Mouse (Mus musculus): ENCODE data around the gene Strap. TPM values are rescaled to one million over a fixed set of nuclear protein-coding genes. Genes with fewer than 3 reads are reported as not detected.

The Strap gene
- polyA plus RNA-seq, 1 experiment from 2014 or later: 138 TPM

DNA sequence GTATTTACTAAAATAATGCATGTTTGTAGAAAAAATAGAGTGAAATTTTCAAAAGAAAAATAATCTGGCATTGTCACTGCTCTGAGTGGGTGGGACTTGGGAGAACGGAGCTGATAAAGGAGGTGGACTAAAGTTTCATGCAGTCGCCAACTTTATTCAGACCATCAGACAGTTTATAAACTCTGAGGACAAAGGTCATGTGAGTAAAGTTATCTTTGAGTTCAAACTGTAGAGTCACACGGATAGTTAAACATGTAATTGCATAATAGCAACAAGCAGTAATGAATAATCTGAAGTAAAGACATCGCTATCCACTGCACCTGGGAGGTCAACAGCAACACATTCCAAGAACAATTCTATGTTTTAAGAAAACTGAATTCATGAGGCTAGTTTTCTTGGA lies 9.8 kb downstream of the Strap start:
- Histone ChIP-seq H3K9ac (ENCODE audit: low read depth, low read length) (no peak overlapping the region), H3K4me2 (ENCODE audit: low read length) (no peak overlapping the region), H3K9me3 (replicated peaks; ENCODE audit: low read length) (no peaks in the 10 kb centered on the region), H3K36me3 (ENCODE audit: insufficient read depth, low read length) (peaks cover 52% of the 10 kb centered on the region), H3K4me3 (replicated peaks; ENCODE audit: low read depth, low read length) (no peak overlapping the region), H3K4me1 (replicated peaks; ENCODE audit: insufficient read depth, low read length) (no peaks in the 10 kb centered on the region), H3K27me3 (ENCODE audit: insufficient read depth, low read length) (no peaks in the 10 kb centered on the region), H3K27ac (no peak overlapping the region)
- TF ChIP-seq CTCF (IDR thresholded peaks at IDR 0.05; ENCODE audit: low read depth): no peak
- ATAC-seq (replicated peaks; ENCODE audit: low FRiP score, low read depth) (no peak), DNase-seq (ENCODE audit: low spot score) (no peak)
- WGBS: 54% methylated on average over 4 of the region's 4 CpGs

DNA sequence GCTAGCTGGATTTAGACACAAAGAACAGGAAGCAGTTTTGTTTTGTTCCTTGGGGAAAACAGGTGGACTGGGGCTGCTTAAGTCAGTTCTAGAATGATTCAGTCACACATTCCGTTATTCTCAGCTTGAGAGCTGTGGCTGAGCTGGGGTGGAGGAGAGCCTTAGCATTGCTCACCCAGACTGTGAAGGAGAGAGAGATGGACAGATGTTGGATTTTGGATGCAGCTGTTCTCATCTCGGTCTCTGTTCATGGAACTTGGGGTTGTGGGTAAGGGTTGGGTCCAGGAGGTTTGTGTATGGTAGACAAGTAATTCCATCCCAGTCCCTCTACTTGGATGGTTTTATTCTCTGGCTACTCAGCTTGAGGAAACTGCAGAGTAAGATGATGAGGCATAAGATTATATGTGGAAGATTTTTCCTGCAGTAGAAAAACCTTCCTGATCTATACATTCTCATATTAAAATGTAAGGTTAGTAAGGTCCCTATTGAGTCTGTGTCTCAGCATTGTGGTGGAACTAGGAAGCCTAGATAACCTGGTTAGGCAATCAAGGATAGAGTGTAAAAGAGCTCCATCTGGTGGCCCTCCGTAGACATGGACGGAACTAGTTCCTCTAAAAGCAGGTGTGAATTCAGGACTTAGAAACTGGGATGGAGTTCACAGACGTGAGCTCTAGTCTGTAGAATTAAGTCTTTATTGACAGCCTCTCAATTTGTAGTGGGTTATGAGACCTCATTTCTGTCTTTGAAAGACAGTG lies 12.5 kb downstream of the Strap start:
- Histone ChIP-seq H3K36me3 (ENCODE audit: insufficient read depth, low read length) (peaks cover 41% of the 10 kb centered on the region), H3K9ac (ENCODE audit: low read depth, low read length) (no peak overlapping the region), H3K4me1 (replicated peaks; ENCODE audit: insufficient read depth, low read length) (no peaks in the 10 kb centered on the region), H3K4me2 (ENCODE audit: low read length) (no peak overlapping the region), H3K27me3 (ENCODE audit: insufficient read depth, low read length) (no peaks in the 10 kb centered on the region), H3K27ac (no peak overlapping the region), H3K9me3 (replicated peaks; ENCODE audit: low read length) (no peaks in the 10 kb centered on the region), H3K4me3 (replicated peaks; ENCODE audit: low read depth, low read length) (no peak overlapping the region)
- peak; percentile 73 for TF ChIP-seq CTCF (IDR thresholded peaks at IDR 0.05; ENCODE audit: low read depth)
- WGBS: 69% methylated on average over 5 of the region's 5 CpGs
- ATAC-seq (replicated peaks; ENCODE audit: low FRiP score, low read depth) (no peak), DNase-seq (ENCODE audit: low spot score) (peak; percentile 65)

DNA sequence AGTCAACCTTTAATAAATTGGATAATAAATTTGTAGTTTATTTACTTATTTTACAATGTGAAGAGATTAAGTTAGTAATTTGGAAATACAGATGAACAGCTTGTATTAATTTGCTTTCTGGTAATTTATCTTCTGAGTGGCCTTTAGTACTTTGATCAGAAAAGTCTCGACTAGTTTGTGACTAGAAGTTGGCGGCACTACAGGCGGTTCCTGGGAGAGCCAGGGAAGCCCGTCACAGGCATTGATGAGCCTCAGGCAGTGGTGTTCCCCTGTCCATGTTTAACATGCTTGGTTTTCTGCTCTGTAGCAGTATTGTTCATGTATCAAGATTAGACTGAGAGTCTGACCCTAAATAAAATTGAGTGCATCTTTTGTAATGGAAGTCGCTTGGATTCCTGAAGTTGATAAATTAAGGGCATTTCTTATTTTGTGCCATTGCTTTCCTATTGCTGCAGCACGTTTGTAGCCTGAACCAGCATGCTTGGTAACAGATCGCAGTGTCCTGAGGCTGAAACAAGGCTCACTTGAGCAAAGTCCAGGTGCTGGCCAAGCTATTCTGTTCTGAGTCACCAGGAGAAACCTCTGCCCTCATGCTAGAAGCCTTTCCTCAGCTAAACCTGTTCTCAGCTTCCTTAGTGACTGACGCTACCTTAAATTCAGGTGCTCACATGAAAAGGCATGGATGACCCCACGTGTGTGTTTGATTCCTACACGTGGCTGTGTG lies 16.8 kb downstream of the Strap start:
- Histone ChIP-seq H3K9ac (ENCODE audit: low read depth, low read length) (no peak overlapping the region), H3K9me3 (replicated peaks; ENCODE audit: low read length) (no peaks in the 10 kb centered on the region), H3K36me3 (ENCODE audit: insufficient read depth, low read length) (peaks cover 26% of the 10 kb centered on the region), H3K4me1 (replicated peaks; ENCODE audit: insufficient read depth, low read length) (0 out of 2 replicates have a peak, but pooled peaks cover 3% of the 10 kb centered on the region), H3K4me3 (replicated peaks; ENCODE audit: low read depth, low read length) (no peak overlapping the region), H3K27me3 (ENCODE audit: insufficient read depth, low read length) (no peaks in the 10 kb centered on the region), H3K4me2 (ENCODE audit: low read length) (no peak overlapping the region), H3K27ac (peak overlapping the region; percentile 54; the same call in 1 of the 2 replicates)
- peak; percentile 54 for ATAC-seq (replicated peaks; ENCODE audit: low FRiP score, low read depth)
- TF ChIP-seq CTCF (IDR thresholded peaks at IDR 0.05; ENCODE audit: low read depth): no peak
- WGBS: 79% methylated on average over 10 of the region's 10 CpGs
- no peak for DNase-seq (ENCODE audit: low spot score)

DNA sequence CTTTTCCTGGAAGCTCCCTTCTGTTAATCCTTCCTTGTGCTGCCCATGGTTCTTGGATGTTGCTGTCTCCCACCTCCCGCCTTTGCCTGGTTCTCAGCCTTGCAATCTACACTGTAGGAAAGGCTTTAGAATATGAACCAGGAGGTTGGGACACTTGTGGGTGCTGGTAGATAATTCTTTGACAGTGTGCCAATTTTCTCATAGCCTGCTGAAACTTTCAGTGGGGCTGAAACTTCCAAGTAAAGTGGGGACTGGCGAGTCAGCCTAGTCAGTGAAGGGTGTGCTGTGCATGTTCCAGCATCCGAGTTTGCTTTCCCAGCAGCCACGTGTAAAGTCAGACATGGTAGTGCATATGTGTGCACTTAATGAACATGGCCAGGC lies 17.4 kb downstream of the Strap start:
- Histone ChIP-seq H3K9me3 (replicated peaks; ENCODE audit: low read length) (no peaks in the 10 kb centered on the region), H3K4me2 (ENCODE audit: low read length) (no peak overlapping the region), H3K9ac (ENCODE audit: low read depth, low read length) (no peak overlapping the region), H3K27ac (peak overlapping the region; percentile 54; the same call in 1 of the 2 replicates), H3K36me3 (ENCODE audit: insufficient read depth, low read length) (peaks cover 26% of the 10 kb centered on the region), H3K4me3 (replicated peaks; ENCODE audit: low read depth, low read length) (no peak overlapping the region), H3K4me1 (replicated peaks; ENCODE audit: insufficient read depth, low read length) (0 out of 2 replicates have a peak, but pooled peaks cover 3% of the 10 kb centered on the region), H3K27me3 (ENCODE audit: insufficient read depth, low read length) (no peaks in the 10 kb centered on the region)
- DNase-seq (ENCODE audit: low spot score) (no peak), ATAC-seq (replicated peaks; ENCODE audit: low FRiP score, low read depth) (no peak)
- WGBS: 90% methylated on average over 4 of the region's 4 CpGs
- TF ChIP-seq CTCF (IDR thresholded peaks at IDR 0.05; ENCODE audit: low read depth): no peak

- Histone ChIP-seq H3K4me3 (replicated peaks; ENCODE audit: low read depth, low read length) (peak within 1 kb of the TSS; percentile 69), H3K9me3 (replicated peaks; ENCODE audit: low read length) (no peaks in the 10 kb centered on the region), H3K4me1 (replicated peaks; ENCODE audit: insufficient read depth, low read length) (0 out of 2 replicates have a peak, but pooled peaks cover 3% of the 10 kb centered on the region), H3K27me3 (ENCODE audit: insufficient read depth, low read length) (no peaks in the 10 kb centered on the region), H3K4me2 (ENCODE audit: low read length) (peak within 1 kb of the TSS; percentile 78), H3K27ac (peak within 1 kb of the TSS; percentile 81), H3K9ac (ENCODE audit: low read depth, low read length) (peak within 1 kb of the TSS; percentile 76), H3K36me3 (ENCODE audit: insufficient read depth, low read length) (peaks cover 14% of the 10 kb centered on the region)
- WGBS: 10% methylated on average over 26 of the region's 26 CpGs
- TF ChIP-seq CTCF (IDR thresholded peaks at IDR 0.05; ENCODE audit: low read depth): no peak
- DNase-seq (ENCODE audit: low spot score) (peak; percentile 91), ATAC-seq (replicated peaks; ENCODE audit: low FRiP score, low read depth) (peak; percentile 85)
These were observed 19.4 kb downstream of the Strap start, which contains the start of gene Dera for GRCm38 (mm10) chr6:137754056-137754856. Dera (plus strand) TSS chr6:137754546.

GRCm38 (mm10) chr6:137754857-137755232 lies 20.0 kb downstream of the Strap start:
- peaks cover 8% of the 10 kb centered on the region for H3K36me3 ChIP-seq (ENCODE audit: insufficient read depth, low read length)
- ATAC-seq (replicated peaks; ENCODE audit: low FRiP score, low read depth) (no peak), DNase-seq (ENCODE audit: low spot score) (no peak)
- H3K9ac ChIP-seq (ENCODE audit: low read depth, low read length): peak overlapping the region; percentile 76
- H3K4me2 ChIP-seq (ENCODE audit: low read length): peak overlapping the region; percentile 78
- H3K27ac ChIP-seq: peak overlapping the region; percentile 81
- H3K4me3 ChIP-seq (replicated peaks; ENCODE audit: low read depth, low read length): peak overlapping the region; percentile 69
- no peak for TF ChIP-seq CTCF (IDR thresholded peaks at IDR 0.05; ENCODE audit: low read depth)
- no peaks in the 10 kb centered on the region for H3K9me3 ChIP-seq (replicated peaks; ENCODE audit: low read length)
- WGBS: 1% methylated on average over 8 of the region's 8 CpGs
- peaks cover 3% of the 10 kb centered on the region; the same call in 1 of the 2 replicates for H3K4me1 ChIP-seq (replicated peaks; ENCODE audit: insufficient read depth, low read length)
- H3K27me3 ChIP-seq (ENCODE audit: insufficient read depth, low read length): no peaks in the 10 kb centered on the region
